Mouse (Mus musculus): ENCODE data around the gene Gm4756. TPM values are rescaled to one million over a fixed set of nuclear protein-coding genes. Genes with fewer than 3 reads are reported as not detected.
"Not testable (repeated sequence)": the region's sequence is repeated elsewhere in the genome, so short reads cannot be mapped to it uniquely, and the experiment has no call there.

Gm4756 gene
- polyA plus RNA-seq, 1 experiment: 0.81 TPM

GRCm38 (mm10) chr12:72612053-72612452 lies 37.4 kb downstream of the Gm4756 start:
- Histone ChIP-seq H3K4me3 (ENCODE audit: insufficient read depth, low read depth, low read length) (no peak overlapping the region), H3K4me1 (ENCODE audit: control insufficient read depth, insufficient read depth, low read length) (no peaks in the 10 kb centered on the region), H3K36me3 (ENCODE audit: control insufficient read depth, insufficient read depth, low read length) (no peaks in the 10 kb centered on the region), H3K27ac (ENCODE audit: insufficient read depth, low read depth, low read length) (no peak overlapping the region), H3K27me3 (replicated peaks; ENCODE audit: control insufficient read depth, insufficient read depth, low read length) (no peaks in the 10 kb centered on the region)
- whole genome bisulfite sequencing: 91% methylated on average over 3 of the region's 3 CpGs
- TF ChIP-seq POLR2A (IDR thresholded peaks at IDR 0.05; ENCODE audit: low read depth, low read length): no peak
- TF ChIP-seq CTCF (conservative IDR thresholded peaks at IDR 0.05; ENCODE audit: insufficient read depth, insufficient read length, low read depth, low read length): no peak
- no peak for DNase-seq

GRCm38 (mm10) chr12:72598731-72599130 lies 50.7 kb downstream of the Gm4756 start:
- H3K4me1 ChIP-seq (ENCODE audit: control insufficient read depth, insufficient read depth, low read length); H3K4me3 ChIP-seq (ENCODE audit: insufficient read depth, low read depth, low read length); H3K27ac ChIP-seq (ENCODE audit: insufficient read depth, low read depth, low read length); H3K27me3 ChIP-seq (replicated peaks; ENCODE audit: control insufficient read depth, insufficient read depth, low read length); H3K36me3 ChIP-seq (ENCODE audit: control insufficient read depth, insufficient read depth, low read length); DNase-seq: not testable (repeated sequence)
- WGBS: 90% methylated on average over 2 of the region's 2 CpGs

- TF ChIP-seq POLR2A (IDR thresholded peaks at IDR 0.05; ENCODE audit: low read depth, low read length): no peak
- TF ChIP-seq CTCF (conservative IDR thresholded peaks at IDR 0.05; ENCODE audit: insufficient read depth, insufficient read length, low read depth, low read length): no peak
- Histone ChIP-seq H3K27me3 (replicated peaks; ENCODE audit: control insufficient read depth, insufficient read depth, low read length) (no peaks in the 10 kb centered on the region; the same call in 1 of the 2 replicates), H3K36me3 (ENCODE audit: control insufficient read depth, insufficient read depth, low read length) (no peaks in the 10 kb centered on the region), H3K27ac (ENCODE audit: insufficient read depth, low read depth, low read length) (no peak overlapping the region), H3K4me3 (ENCODE audit: insufficient read depth, low read depth, low read length) (no peak overlapping the region), H3K4me1 (ENCODE audit: control insufficient read depth, insufficient read depth, low read length) (no peaks in the 10 kb centered on the region)
- DNase-seq: no peak
- 69% methylated on average over 2 of the region's 2 CpGs for WGBS
Observed at GRCm38 (mm10) chr12:72594001-72594400, 55.5 kb downstream of the Gm4756 start.

- DNase-seq: no peak
- no peak overlapping the region for H3K27ac ChIP-seq (ENCODE audit: insufficient read depth, low read depth, low read length)
- no peaks in the 10 kb centered on the region; the same call in 1 of the 2 replicates for H3K27me3 ChIP-seq (replicated peaks; ENCODE audit: control insufficient read depth, insufficient read depth, low read length)
- H3K36me3 ChIP-seq (ENCODE audit: control insufficient read depth, insufficient read depth, low read length): no peaks in the 10 kb centered on the region
- TF ChIP-seq CTCF (conservative IDR thresholded peaks at IDR 0.05; ENCODE audit: insufficient read depth, insufficient read length, low read depth, low read length): no peak
- no peak for TF ChIP-seq POLR2A (IDR thresholded peaks at IDR 0.05; ENCODE audit: low read depth, low read length)
- H3K4me3 ChIP-seq (ENCODE audit: insufficient read depth, low read depth, low read length): no peak overlapping the region
- no peaks in the 10 kb centered on the region for H3K4me1 ChIP-seq (ENCODE audit: control insufficient read depth, insufficient read depth, low read length)
Observed at GRCm38 (mm10) chr12:72592991-72593390, 56.5 kb downstream of the Gm4756 start.

DNA sequence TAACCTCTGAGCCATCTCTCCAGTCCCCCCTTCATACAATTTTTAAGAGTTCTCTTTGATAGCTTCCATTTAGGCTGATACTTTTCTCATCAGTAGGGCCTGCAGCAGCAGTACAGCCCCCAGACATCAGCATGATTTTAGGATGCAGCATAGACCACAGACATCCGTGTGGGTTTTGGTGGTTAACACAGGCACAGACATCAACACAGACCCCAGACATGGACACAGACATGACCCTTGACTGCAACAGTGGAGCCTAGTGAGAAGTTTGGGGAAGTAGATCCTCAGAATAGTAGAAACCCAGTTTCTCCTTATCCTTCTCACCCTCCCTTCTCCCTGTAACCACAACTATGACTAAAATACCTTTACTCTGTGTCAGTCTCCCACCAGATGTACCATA lies 64.1 kb downstream of the Gm4756 start:
- WGBS: 97% methylated on average over 1 of the region's 1 CpGs
- Histone ChIP-seq H3K27ac (ENCODE audit: insufficient read depth, low read depth, low read length) (no peak overlapping the region), H3K27me3 (replicated peaks; ENCODE audit: control insufficient read depth, insufficient read depth, low read length) (no peaks in the 10 kb centered on the region), H3K4me1 (ENCODE audit: control insufficient read depth, insufficient read depth, low read length) (no peaks in the 10 kb centered on the region), H3K36me3 (ENCODE audit: control insufficient read depth, insufficient read depth, low read length) (no peaks in the 10 kb centered on the region), H3K4me3 (ENCODE audit: insufficient read depth, low read depth, low read length) (no peak overlapping the region)
- no peak for DNase-seq
- TF ChIP-seq CTCF (conservative IDR thresholded peaks at IDR 0.05; ENCODE audit: insufficient read depth, insufficient read length, low read depth, low read length): no peak
- TF ChIP-seq POLR2A (IDR thresholded peaks at IDR 0.05; ENCODE audit: low read depth, low read length): no peak

DNA sequence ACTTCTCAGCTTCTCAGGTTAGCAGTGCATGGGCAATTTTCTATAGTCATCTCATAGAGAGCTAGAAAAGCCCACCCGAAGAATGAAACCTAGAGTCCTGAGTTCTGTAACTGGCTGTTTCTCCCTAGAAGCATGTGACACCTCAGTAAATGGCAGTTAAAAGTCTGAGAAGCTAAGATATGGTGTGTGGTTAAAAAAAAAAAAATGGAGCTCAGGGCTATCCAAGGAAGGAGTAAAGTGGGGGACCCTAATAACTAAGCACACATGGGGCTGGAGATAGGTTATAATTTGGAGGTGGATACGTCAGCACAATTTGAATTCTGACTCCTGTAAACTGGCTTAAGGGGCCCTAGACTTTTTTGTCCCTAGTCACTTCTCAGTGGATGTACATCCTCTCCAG lies 66.4 kb downstream of the Gm4756 start:
- WGBS: 96% methylated on average over 2 of the region's 2 CpGs
- Histone ChIP-seq H3K27ac (ENCODE audit: insufficient read depth, low read depth, low read length) (no peak overlapping the region), H3K4me3 (ENCODE audit: insufficient read depth, low read depth, low read length) (no peak overlapping the region), H3K27me3 (replicated peaks; ENCODE audit: control insufficient read depth, insufficient read depth, low read length) (no peaks in the 10 kb centered on the region), H3K36me3 (ENCODE audit: control insufficient read depth, insufficient read depth, low read length) (no peaks in the 10 kb centered on the region; the same call in 1 of the 2 replicates), H3K4me1 (ENCODE audit: control insufficient read depth, insufficient read depth, low read length) (no peaks in the 10 kb centered on the region)
- TF ChIP-seq CTCF (conservative IDR thresholded peaks at IDR 0.05; ENCODE audit: insufficient read depth, insufficient read length, low read depth, low read length) (no peak), POLR2A (IDR thresholded peaks at IDR 0.05; ENCODE audit: low read depth, low read length) (no peak)
- DNase-seq: no peak

- H3K27me3 ChIP-seq (replicated peaks; ENCODE audit: control insufficient read depth, insufficient read depth, low read length): no peaks in the 10 kb centered on the region
- H3K4me3 ChIP-seq (ENCODE audit: insufficient read depth, low read depth, low read length): no peak overlapping the region
- no peak for DNase-seq
- no peak overlapping the region for H3K27ac ChIP-seq (ENCODE audit: insufficient read depth, low read depth, low read length)
- TF ChIP-seq POLR2A (IDR thresholded peaks at IDR 0.05; ENCODE audit: low read depth, low read length) (no peak), CTCF (conservative IDR thresholded peaks at IDR 0.05; ENCODE audit: insufficient read depth, insufficient read length, low read depth, low read length) (no peak)
- WGBS: 82% methylated on average over 3 of the region's 3 CpGs
- H3K36me3 ChIP-seq (ENCODE audit: control insufficient read depth, insufficient read depth, low read length): no peaks in the 10 kb centered on the region; the same call in 1 of the 2 replicates
- H3K4me1 ChIP-seq (ENCODE audit: control insufficient read depth, insufficient read depth, low read length): no peaks in the 10 kb centered on the region
Observed at GRCm38 (mm10) chr12:72582021-72582420, 67.4 kb downstream of the Gm4756 start.

DNA sequence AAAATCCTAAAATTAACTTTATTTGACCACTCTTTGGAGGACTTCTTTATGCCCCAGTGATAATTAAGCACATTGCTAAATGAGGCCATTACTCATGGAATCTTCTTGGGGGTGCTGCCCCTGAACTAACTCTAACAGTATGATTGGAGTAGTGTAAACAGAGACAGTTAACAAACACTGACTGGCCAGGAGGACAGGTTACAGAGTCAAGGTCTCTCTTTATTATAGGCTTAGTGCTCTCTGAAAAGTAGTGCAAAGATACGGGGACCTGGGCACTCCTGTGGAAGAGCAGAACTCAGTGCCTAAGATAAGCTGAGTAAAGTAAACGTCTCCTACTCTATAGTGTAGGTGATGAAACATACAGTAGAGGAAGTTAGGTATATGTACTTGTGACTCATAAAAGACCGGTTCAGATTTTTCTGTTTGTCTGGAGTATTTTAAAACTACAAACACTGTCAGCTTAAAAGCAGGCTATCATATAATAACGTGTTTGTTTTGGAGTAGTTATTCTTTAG lies 85.1 kb downstream of the Gm4756 start:
- Histone ChIP-seq H3K4me3 (ENCODE audit: insufficient read depth, low read depth, low read length) (no peak overlapping the region), H3K36me3 (ENCODE audit: control insufficient read depth, insufficient read depth, low read length) (no peaks in the 10 kb centered on the region; the same call in 1 of the 2 replicates), H3K27ac (ENCODE audit: insufficient read depth, low read depth, low read length) (no peak overlapping the region), H3K4me1 (ENCODE audit: control insufficient read depth, insufficient read depth, low read length) (no peaks in the 10 kb centered on the region), H3K27me3 (replicated peaks; ENCODE audit: control insufficient read depth, insufficient read depth, low read length) (no peaks in the 10 kb centered on the region)
- TF ChIP-seq CTCF (conservative IDR thresholded peaks at IDR 0.05; ENCODE audit: insufficient read depth, insufficient read length, low read depth, low read length) (no peak), POLR2A (IDR thresholded peaks at IDR 0.05; ENCODE audit: low read depth, low read length) (no peak)
- no peak for DNase-seq
- WGBS: 88% methylated on average over 4 of the region's 4 CpGs

Data from kidney, adult 2 months (tissue).